Mouse (Mus musculus) yolk sac, embryonic 10.5 days (tissue): ENCODE measurements around the gene Nsl1.
"Not testable (repeated sequence)": the region's sequence is repeated elsewhere in the genome, so short reads cannot be mapped to it uniquely, and the experiment has no call there.

ENCODE experiments used
- DNase-seq: peaks from one replicate; pipeline ENCODE4 v3.0.0-alpha.2; 2017; ENCODE audit warnings: low spot score

The Nsl1 gene

DNA sequence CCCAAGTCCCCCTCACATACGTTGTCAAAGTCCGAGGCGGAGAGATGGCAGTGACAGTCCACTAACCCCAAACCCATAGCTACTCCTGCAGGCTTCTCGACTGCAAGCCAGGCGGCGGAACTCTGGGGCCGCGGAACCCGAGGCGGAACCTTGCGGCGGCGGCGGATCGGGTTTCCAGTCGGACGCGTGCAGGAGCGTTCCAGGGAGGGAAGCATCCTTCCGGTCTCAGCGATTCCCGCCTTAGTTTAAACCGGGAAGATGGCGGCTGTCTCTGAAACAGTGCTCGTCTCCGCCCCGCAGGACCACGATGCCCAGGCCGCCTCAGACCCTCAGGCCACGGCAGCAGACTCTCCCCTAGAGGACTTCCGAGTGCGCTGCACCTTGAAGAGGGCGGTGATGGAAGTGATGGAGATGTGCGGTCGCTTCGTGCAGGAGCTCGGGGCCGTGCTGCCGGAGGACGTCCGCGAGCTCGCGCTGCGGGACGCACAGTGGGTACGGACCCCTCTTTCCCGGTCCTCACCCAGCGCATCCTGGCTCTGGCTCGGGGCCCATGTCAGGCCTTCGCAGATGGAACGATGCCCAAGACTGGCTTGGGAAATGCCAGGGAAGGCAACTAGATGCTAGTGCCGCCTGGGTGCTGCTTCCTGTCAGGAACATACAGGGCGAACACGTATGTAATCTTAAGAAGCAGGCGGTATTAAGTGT, at the start of gene Nsl1, which contains the start of gene Tatdn3:
TSS of gene Nsl1 (plus strand) at position 232 of the 705 bp plus-strand sequence.
TSS of gene Tatdn3 (minus strand) at position 152 of the 705 bp plus-strand sequence.
- DNase-seq, result peak; percentile 88

DNA sequence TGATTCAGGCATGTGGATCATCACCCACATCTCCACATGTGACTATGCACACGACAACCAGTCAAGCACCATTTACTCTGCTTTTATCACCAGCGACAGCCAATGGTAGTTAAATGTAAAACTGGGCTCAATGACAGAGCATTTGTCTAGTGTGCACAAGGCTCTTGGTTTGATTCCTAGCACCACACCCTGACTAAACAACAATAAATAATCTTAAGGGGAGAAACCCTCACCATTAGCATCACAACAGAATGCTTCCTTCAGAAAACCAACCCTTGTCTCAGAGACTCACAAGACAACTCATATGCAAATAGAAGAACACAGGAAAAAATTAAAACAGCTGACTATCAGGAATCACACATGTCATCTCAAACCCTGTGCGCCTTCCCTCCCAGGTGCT, 48.5 kb upstream of the Nsl1 start:
- DNase-seq, result no peak

DNA sequence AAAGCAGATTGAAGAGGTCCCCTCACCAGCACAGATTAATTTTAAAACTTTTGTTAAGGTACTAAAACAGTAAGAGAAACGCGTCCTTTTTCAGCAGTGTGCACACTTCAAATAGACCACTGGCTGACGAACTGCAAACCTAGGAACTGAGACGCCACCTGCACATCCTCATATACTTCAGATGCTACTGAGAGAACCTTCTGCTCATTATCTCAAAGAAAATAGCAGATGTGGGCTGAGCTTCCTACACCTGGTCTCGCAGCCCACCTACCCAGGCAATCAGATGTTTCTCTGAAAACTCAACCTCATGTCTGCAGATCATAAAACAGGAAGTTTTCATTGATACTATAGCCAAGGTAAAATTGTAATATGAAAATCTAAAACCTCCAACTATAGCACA, 43.0 kb upstream of the Nsl1 start:
- no peak for DNase-seq

DNA sequence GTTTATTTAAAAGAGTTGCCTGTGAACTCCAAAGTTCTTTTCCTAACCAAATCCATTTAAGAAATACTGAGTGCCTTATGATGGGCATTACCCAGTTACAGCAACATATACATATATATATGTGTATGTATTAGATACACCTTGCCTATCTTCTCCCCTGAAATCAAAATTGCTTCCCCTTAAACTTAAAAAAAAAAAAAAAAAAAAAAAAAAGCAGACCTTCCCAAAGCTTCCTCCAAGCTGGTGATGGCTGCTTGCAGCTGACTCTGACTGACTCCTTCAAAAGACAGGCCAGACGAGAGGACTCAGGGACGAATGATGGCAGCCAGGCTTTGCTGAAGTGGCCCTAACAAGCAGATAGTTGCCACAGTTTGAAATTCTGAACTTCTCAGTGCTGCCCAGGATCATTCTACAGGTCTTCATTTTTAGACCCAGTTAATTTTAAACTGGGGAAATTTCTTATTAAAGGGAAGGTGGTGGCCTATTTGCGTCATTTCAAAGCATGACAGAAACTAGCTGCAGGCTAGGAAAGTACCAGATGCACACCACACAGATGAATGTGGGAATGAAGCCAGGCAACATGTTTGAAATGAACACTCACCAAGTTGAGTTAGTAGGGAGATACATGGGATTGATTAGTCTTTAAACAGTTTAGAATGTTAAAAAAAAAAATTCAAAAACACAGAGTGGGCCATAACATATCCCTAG, 42.4 kb upstream of the Nsl1 start:
- DNase-seq, result no peak

DNA sequence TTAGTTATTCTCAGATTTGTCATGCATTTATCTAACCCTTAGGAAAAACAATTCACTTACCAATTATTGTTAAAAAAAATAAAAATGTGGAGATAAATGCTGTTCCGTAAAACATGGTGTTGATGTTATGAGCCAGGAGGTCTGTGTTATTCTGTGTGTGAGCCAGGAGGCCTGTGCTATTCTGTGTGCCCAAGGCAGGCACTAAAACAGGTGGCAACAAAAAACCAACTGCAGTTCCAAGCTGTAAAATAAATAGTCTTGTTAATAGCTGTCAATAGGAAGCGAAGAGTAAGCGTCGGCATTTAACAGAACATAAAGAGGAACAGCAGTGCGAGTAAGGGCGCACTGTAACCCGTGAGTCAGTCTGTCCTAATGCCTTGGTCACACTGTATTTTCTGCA, 41.8 kb upstream of the Nsl1 start:
- DNase-seq, result no peak

DNA sequence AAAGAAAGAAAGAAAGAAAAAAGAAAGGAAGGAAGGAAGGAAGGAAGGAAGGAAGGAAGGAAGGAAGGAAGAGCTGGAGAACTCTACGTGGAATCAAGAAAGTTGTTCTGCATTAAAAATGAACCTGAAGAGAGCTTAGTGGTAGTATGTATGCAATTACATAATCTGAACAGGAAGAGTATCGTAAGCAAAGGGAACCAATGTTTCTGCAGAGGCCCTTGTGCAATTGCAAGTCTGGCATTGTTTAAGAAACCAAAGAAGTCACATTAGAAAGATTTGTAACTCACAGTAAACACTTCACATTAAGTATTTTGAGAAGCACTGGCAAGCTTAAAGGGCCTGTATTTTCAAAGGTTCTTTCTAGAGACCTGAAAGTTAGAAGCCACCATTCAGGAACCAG, 39.7 kb upstream of the Nsl1 start:
- no peak for DNase-seq

DNA sequence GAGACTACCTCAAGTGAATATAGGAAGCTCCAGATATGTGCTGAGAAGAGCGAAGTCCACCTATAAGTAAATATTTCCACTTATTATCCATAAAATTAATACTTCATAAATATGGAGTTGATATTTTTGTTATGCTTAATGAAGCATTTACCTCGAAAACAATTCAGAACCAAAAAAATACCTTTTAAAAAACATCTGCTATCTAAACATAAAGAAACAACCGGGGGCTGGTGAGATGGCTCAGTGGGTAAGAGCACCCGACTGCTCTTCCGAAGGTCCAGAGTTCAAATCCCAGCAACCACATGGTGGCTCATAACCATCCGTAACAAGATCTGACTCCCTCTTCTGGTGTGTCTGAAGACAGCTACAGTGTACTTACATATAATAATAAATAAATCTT, 39.0 kb upstream of the Nsl1 start:
- not testable (repeated sequence) for DNase-seq

DNA sequence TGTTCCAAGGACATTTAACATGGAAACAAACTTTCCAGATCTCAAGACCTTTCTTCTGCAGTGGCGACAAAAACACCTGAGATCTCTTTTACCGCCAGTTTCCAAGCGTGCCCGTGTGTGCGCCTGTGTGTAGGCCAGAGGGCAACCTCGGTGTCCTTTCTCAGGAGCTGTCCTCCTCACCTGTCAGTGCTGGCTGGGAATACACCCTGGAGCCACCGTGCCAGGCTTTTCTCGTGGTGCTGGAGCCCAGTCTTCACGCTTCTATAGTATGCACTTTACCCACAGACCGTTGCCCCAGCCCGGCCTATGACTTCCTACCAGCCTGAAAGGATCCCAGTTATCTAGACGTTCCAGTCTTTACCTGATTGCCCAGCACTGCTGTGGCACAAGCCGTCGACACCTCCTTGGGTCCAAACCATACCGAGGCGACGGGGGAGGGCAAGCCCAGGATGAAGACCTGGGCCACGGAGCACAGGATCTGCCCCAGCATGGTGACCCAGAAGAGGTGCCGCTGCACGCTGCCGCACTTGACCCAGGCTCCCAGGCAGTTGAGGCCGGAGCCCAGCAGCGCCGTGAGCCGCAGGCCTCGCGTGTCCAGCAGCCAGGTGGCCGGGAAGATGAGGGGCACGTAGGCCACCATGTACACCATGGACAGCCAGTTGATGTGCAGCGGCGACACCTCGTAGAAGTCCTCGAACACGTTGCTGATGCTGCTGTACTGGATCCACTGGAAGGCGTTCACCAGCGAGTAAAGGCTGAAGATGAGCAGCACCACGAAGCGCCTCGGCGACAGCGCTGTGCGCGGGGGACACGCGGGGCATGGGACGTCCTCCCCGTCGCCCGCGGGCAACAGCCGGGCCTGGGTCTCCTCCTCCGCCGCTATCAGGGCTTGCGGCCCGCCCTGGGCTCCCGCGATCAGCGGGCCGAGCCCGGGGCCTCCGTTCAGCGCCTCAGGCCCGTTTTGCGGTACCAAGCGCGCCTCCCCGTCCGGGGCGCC, 37.5 kb upstream of the Nsl1 start:
- peak; percentile 33 for DNase-seq

DNA sequence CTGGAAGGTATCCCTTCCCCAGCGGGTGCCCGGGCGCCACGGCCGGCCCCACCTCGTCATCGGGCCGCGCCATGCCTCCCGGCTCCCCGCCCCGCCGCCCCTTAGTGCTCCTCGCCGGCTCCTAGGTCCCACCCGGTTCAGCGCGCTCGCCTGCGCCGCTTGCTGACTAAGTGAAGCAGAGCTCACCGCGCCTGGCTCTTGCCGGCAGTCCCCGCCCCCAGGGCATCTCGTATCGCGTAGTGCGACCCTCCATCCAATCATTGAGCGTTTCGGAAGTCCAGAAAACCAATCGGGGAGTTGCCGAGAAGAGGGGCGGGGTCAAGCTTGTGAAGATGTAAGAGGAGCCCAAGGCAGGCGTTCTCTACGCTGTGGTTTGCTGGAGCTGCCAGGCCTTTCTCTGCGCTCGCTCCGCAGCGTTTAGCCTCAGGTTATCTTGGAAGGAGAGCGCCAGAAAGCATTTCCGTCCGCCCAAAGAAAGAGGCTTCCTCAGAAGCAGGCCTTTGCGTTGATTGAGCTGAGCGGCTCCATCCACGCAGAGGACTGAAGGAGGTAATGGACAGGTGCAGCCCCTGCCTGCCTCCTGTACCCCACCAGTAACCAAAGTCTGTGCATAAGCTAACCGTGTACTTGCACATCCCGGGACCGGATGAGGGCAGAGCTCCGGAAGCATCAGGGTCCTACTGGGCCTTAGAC, 36.6 kb upstream of the Nsl1 start, which contains the start of gene Flvcr1:
TSS of gene Flvcr1 (minus strand) at position 138 of the 693 bp plus-strand sequence.
- peak; percentile 99 for DNase-seq

DNA sequence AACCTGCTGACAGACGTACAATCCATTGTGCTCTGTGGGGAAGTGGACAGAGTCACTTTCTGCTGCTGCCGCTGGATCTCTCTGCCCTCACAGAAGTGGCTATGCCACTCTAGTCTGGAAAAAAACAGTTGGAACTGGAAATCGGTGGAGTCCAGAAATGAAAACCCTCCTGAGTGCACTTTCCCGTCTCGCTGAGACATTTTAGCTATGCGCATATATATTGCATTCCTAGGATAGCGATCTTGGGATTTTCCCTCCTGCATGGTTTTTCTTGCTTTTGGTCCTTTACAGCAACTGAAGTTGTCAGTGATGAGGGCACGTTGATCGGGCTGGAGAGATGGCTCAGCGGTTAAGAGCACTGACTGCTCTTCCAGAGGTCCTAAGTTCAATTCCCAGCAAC, 32.6 kb upstream of the Nsl1 start:
- DNase-seq, result no peak

DNA sequence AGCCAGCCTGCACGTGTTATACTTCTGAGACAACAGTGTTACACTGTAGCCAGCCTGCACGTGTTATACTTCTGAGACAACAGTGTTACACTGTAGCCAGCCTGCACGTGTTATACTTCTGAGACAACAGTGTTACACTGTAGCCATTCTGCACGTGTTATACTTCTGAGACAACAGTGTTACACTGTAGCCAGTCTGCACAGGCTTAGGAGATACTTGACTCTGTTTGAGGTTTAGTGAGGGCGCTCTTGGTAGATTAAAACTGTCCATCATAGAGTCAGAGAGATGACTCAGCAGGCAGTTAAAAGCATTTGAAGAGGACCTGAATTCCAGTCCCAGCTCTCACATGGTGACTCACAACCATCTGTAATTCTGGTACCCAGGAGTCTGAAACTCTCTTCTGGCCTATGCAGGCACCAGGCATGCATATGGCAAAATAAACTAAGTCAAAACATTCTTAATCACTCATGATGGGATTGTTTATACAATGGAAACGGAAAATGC, 31.8 kb upstream of the Nsl1 start:
- not testable (repeated sequence) for DNase-seq

DNA sequence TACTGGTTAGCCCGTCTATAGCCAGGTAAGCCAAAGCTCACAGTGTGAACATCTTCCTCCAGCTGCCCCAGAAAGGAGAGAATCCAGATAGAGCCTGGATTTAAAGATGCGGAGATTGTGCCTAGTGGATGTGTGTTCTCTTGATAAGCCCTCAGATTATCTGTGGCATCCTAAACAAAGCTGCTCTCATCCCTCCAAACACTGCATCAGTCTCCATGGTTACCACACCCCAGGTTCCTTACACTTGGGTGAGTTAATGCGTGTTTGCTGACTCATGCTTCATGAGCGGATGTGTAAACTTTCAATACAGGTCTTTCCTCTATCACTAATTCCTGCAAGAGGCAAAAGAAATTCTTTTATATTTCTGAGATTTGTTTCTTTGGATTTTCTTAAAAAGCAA, 27.2 kb upstream of the Nsl1 start:
- no peak for DNase-seq

DNA sequence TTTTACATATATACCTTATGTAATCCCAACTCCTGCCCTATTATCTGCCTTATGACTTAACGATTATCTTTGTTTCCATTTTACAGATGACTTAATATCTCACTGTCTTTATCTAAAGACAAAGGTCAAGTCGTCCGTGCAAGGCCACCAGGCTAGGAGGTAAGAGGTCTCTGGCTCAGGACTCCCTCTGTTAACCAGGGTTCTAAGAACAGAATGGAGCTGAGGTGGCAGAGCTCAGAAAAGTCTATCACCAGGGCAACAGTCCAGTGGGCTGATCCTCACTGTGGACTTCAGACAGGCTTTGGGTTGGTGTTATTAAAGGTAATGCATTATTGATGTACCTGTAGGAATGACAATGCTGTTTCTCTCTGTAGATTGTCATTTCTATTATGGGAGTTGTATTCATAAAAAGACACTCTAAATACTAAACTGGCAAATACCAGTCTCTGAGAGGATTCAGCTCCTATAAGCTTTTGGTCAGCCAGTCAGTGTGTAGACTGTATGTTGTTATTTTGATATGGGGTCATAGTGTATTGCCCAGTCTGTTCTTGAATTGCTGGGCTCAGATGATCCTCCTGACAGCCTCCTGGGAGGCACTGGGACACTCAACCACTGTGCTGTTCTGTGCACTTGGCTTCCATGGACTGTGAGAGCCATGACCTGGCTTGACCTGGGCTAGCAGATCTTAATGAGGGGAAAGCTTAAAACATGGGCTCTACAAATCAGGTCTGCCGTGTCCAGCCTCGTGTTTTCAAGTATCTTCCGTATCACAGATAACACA, 26.1 kb upstream of the Nsl1 start, which contains the start of gene Spata45:
TSS of gene Spata45 (plus strand) at position 86 of the 781 bp plus-strand sequence.
- DNase-seq, result no peak

DNA sequence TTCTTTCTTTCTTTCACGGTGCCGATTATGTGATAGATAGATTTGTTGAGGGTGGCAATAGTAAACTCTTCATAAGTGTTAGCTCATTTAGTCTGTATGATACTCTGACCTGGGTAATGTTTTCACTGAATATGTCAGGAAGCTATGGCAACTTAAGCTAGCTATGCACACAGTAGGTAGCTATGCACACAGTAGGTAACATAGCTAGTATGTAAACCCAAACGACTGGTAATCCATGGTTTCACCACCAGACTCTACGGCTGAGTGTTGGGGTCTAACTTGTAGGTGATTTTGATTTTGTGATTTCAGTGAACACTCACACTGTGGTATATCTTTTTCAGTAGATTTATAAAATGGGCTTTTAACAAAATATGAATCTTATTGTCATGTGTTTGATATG, 24.8 kb upstream of the Nsl1 start:
- DNase-seq, result no peak

DNA sequence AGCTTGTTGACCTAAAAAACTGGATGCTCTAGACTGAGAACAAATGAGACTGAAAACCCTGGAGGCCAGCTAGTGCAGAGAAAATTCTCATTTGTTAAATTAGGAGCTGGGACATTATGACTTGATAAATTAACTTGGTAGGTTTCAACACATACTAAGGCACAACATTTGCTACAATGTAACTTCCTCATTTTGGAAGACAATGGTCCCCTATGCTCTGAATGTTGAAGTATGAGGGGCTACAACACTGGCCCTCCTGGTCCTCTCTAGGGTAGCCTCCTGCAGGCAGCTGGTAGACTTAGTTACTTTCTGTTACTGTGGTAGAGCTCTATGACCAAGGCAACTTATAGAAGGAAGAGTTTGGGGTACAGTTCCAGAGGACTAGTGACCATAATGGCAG, 21.5 kb upstream of the Nsl1 start:
- DNase-seq, result no peak

DNA sequence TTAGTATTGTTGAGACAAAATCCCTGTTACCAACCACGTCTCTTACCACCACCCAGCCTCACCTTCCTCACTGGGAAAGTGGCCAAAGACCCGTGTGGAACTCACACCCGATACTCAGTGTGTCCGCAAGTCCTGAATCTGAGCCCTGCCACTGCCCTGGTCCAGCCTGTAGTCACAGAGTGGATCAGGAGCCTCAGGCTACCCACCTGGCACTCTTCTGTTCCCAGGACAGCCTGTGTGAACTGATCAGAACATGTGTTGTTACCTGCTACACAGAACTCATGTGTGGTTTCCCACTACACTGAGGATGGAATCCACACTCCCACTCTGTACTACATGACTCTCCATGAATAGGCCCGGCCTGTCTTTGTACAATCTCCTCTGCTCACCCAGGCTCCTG, 20.7 kb upstream of the Nsl1 start:
- DNase-seq, result no peak

DNA sequence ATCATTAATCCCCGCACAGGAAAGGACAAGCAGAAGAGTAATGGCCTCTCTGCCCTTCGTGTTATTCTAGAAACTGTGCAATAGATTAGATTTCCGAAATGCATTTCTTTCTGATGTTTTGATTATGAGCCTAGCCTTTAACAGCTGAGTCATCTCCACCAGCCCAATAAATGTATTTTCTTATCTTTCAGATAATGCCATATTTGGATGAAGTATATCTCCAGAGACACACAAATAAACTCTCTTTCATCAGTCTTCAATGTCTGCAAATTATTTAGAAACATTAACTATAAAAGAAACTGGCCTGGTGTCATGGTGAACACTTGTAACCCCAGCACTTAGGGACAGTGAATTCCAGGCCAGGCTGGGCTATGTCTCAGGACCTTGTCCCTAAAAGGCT, 20.1 kb upstream of the Nsl1 start:
- no peak for DNase-seq

DNA sequence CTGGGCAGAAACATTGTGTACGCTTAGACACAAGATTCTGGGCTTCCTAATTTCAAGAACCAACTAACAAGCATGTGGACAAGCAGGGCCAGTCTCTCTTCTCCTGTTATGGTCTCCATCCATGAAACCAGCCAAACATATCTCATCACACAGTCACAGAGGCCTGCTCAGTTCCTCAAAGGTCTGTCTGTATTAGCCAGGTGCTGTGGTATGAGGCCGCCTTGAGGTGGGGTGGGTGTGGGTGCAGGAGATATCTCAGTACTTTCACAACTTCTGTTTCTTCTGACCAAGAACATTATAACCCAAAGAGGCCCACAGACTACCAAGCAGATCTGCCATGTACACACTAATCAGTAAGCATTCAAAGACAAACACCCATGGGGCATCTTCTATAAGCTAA, 17.5 kb upstream of the Nsl1 start:
- no peak for DNase-seq

DNA sequence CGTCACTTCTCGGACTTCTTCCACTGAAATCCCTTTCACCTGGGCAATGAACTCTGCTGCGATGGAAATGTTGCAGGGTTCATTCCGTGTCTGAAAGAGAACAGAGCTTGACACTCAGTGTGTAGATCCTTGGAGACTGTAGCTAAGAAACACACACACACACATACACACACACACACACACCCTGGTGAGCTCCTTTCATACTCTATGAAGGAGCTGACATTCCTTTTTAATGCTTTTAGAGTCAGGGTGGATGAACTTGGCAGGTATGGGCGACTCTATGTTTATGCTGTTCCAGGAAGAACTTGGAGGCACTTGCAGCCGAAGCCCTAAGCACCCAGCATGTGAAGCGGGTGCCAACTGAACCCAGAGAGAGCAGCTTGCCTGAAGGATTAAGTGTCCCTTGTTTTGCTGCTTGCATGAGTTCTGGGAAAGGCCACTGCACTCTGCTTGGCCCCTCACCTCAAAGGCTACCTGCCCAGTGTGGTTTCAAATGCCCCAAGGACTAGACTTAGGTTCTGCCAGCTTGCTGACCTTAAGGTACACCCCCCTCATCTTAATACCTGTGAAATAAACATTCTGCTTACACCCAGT, 16.5 kb upstream of the Nsl1 start:
- no peak for DNase-seq

DNA sequence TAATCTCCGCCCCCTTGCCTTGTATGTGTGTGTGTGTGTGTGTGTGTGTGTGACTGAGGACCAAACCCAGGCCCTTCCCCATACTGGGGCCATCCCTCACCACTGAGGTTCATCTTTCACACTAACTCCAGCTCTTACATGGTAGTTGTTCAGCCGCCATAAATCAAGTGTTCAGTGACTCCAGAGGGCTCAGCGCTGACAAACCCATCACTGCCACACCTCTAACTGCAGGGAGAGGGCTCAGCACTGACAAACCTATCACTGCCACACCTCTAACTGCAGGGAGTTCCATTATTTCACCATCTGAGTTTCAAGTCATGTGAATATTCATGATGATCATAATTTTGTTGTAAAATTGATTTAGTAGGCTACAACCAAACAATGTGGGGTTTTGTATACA, 9.3 kb upstream of the Nsl1 start:
- no peak for DNase-seq
